Mouse (Mus musculus): ENCODE data around the gene Rchy1. TPM values are rescaled to one million over a fixed set of nuclear protein-coding genes. Genes with fewer than 3 reads are reported as not detected.
"Not testable (repeated sequence)": the region's sequence is repeated elsewhere in the genome, so short reads cannot be mapped to it uniquely, and the experiment has no call there.

Rchy1 gene
- polyA plus RNA-seq, 1 experiment from 2014 or later, result 66.0 TPM

DNA sequence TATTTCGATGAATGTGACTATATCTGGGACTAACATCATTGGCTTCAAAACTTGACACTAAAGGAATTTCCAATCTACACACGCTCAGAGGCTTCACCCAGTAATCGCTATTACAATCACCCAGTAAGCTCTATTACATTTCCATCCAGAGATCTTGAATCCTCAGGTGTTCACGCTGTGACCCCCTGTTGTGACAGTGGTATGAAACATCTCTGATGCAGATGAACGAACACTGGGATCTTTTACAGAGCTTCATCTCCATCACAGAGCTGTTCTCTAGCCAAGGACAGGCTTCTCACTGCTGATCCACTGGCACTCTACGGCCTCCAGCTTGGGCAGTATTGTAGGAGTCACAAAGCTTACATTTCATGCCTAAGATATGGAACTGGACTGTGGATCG lies 13.4 kb downstream of the Rchy1 start:
- peaks cover 82% of the 10 kb centered on the region for H3K36me3 ChIP-seq
- WGBS, result 94% methylated on average over 7 of the region's 7 CpGs

DNA sequence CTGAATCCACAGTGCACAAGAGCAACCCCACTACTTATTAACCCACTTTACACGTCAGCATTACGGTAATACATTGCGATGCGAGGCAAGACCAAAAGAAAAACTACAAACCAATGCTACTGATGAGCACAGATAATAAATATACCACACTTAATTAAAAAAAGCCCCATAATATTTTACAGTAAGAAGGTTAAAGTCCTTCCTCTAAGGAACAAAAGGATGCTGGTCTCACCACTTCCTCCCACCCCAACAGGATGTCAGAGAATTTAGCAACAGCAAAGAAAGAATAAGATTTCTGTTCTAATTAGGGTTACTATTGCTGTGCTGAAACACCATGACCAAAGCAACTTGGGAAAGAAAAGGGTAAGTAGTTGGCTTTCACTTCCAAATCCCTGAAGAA lies 15.9 kb downstream of the Rchy1 start:
- 98% methylated on average over 4 of the region's 4 CpGs for WGBS
- no peak overlapping the region for H3K27ac ChIP-seq

More for the DNA sequence above, 13.4 kb downstream of the Rchy1 start:
- no peak for DNase-seq (ENCODE audit: low spot score)
- H3K4me3 ChIP-seq, result no peak overlapping the region
- H3K9me3 ChIP-seq (replicated peaks), result no peaks in the 10 kb centered on the region
- H3K4me1 ChIP-seq, result no peaks in the 10 kb centered on the region
- H3K27ac ChIP-seq, result no peak overlapping the region
- H3K27me3 ChIP-seq (ENCODE audit: low read depth, poor library complexity, severe bottlenecking), result no peaks in the 10 kb centered on the region

DNA sequence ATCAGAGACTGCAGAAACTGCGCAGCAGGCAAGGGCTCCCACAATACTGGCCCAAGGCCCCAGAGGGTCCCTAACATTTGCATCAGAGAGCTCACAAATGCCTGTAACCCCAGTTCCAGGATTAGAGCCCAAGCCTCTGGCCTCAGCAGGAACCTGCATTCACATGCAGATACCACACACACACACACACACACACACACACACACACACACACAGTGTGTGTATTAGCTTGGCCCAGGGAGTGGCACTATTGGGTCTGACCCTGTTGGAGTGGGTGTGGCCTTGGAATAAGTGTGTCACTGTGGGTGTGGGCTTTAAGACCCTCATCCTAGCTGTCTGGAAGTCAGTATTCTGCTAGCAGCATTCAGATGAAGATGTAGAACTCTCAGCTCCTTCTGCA lies 17.3 kb downstream of the Rchy1 start:
- not testable (repeated sequence) for H3K27ac ChIP-seq; H3K4me3 ChIP-seq; H3K27me3 ChIP-seq (ENCODE audit: low read depth, poor library complexity, severe bottlenecking); H3K9me3 ChIP-seq (replicated peaks); H3K4me1 ChIP-seq; DNase-seq (ENCODE audit: low spot score)
- 50% methylated on average over 1 of the region's 1 CpGs for WGBS
- peaks cover 49% of the 10 kb centered on the region for H3K36me3 ChIP-seq

More for the DNA sequence above, 15.9 kb downstream of the Rchy1 start:
- peaks cover 5% of the 10 kb centered on the region; the same call in 1 of the 2 replicates for H3K4me1 ChIP-seq
- H3K36me3 ChIP-seq, result peaks cover 62% of the 10 kb centered on the region
- H3K4me3 ChIP-seq, result no peak overlapping the region
- no peak for DNase-seq (ENCODE audit: low spot score)
- no peaks in the 10 kb centered on the region for H3K9me3 ChIP-seq (replicated peaks)
- no peaks in the 10 kb centered on the region for H3K27me3 ChIP-seq (ENCODE audit: low read depth, poor library complexity, severe bottlenecking)

DNA sequence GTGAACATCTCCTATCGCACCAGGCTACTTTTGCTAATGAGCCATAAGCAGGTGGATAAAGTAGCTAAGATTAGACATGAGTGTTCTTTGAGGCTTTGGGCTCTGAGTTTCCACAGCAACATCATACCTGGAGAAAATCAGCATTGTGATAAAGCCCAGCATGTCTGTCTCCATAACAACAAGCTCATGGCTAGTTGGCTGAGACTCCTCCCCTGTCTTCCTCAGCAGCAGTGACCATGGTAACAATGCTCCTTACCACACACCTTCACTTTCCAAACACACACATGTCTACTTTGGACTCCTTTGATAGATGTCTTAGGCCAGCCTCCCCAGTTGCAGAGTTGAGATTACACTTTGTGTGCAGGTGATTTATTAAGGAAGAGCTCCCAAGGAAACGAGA lies 49.6 kb downstream of the Rchy1 start:
- Histone ChIP-seq H3K27ac (no peak overlapping the region), H3K4me1 (no peaks in the 10 kb centered on the region), H3K36me3 (no peaks in the 10 kb centered on the region), H3K9me3 (replicated peaks) (no peaks in the 10 kb centered on the region), H3K27me3 (ENCODE audit: low read depth, poor library complexity, severe bottlenecking) (no peaks in the 10 kb centered on the region), H3K4me3 (no peak overlapping the region)
- 84% methylated on average over 2 of the region's 2 CpGs for WGBS
- no peak for DNase-seq (ENCODE audit: low spot score)

DNA sequence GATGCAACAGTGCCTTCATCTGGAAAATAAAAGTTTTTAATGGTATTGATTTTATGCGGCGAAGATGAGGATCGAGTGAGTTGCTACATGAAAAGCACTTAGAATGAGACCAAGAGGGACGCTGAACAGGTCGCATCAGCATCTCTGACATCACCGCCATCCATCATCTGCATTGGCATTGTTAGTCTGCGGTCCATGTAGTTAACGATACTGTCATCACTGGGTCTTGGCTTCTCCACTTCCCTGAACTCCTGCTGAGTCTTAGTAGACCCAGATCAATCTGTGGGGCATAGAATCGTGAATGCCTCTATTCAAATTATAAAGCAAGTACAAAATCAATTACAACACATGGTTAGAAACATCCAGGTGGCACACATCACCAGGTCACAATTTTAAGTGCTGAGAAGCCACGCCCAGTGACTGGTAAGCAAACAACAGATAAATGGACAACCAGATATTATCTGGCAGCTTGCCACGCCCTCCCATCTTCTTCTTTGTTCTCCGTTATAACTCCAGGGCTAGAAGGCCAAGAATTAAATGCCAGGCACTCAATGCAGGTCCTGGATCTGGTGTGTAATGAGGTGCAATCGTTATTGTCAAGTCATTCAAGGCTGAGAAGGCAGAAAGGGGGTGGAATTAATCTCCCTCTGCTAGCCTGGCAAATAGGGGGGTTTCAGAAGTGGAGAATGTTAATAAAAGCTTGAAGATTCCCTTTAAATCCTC lies 51.3 kb downstream of the Rchy1 start:
- no peak for DNase-seq (ENCODE audit: low spot score)
- no peaks in the 10 kb centered on the region for H3K4me1 ChIP-seq
- H3K36me3 ChIP-seq, result no peaks in the 10 kb centered on the region
- no peak overlapping the region for H3K4me3 ChIP-seq
- 86% methylated on average over 13 of the region's 13 CpGs for WGBS
- no peaks in the 10 kb centered on the region for H3K9me3 ChIP-seq (replicated peaks)
- no peaks in the 10 kb centered on the region for H3K27me3 ChIP-seq (ENCODE audit: low read depth, poor library complexity, severe bottlenecking)
- no peak overlapping the region for H3K27ac ChIP-seq

DNA sequence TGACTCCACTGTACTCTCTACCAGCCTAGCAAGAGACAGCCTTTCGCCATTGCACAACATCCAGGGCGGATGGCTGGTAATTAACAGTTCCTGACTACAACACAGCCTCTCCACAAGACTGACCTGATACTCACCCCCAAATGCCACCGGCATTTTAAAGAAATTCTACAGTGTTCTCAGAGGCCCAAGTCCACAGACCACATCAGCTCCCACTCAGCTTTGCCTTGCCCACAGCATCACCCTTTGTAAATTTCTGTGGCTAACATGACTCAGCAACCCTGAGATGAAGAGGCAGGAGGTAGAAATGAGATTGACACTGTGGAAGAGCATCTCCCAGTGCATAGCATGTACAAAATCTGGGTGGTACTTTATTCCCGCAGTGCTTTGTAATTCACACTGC lies 52.3 kb downstream of the Rchy1 start:
- 92% methylated on average over 4 of the region's 4 CpGs for WGBS
- H3K9me3 ChIP-seq (replicated peaks), result no peaks in the 10 kb centered on the region
- no peak overlapping the region for H3K4me3 ChIP-seq
- H3K27ac ChIP-seq, result no peak overlapping the region
- DNase-seq (ENCODE audit: low spot score), result no peak
- H3K4me1 ChIP-seq, result no peaks in the 10 kb centered on the region
- H3K36me3 ChIP-seq, result no peaks in the 10 kb centered on the region
- no peaks in the 10 kb centered on the region for H3K27me3 ChIP-seq (ENCODE audit: low read depth, poor library complexity, severe bottlenecking)

DNA sequence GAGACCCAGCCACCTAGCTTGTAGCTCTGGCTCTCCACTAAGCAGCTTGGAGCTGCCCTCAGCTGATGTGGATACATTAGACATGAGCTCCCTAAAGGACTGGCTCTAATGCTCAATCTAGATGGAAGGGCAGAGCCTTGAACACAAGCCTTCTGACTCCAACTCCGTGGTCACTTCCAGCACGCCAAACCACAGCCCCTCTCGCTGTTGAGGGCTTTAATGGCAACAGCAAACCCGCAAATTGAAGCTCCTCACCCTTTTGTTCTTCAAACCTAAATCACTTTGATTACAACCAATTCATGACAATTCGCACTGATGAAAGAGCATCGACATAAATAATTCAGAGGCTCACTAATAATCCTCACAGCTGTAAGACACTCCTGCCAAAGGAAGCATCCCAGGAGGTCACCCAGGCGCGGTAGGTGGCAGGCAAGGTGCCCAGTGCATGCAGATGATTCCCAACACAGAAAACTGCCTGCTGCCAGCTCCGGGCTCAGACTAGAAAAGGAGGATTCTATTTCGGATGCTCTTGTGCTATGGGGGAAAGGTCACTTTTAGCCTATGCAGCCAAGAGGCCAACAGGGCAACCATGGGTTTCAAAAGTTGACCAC lies 53.8 kb downstream of the Rchy1 start:
- DNase-seq (ENCODE audit: low spot score), result no peak
- 65% methylated on average over 10 of the region's 10 CpGs for WGBS
- H3K4me1 ChIP-seq, result no peaks in the 10 kb centered on the region
- H3K27me3 ChIP-seq (ENCODE audit: low read depth, poor library complexity, severe bottlenecking), result no peaks in the 10 kb centered on the region
- no peaks in the 10 kb centered on the region for H3K9me3 ChIP-seq (replicated peaks)
- H3K27ac ChIP-seq, result no peak overlapping the region
- no peak overlapping the region for H3K4me3 ChIP-seq
- no peaks in the 10 kb centered on the region for H3K36me3 ChIP-seq

Other genes with a start within 250 kb of the Rchy1 start
- not detected in 2 replicates for gene Odaph, start 24.4 kb upstream of the Rchy1 start, polyA plus RNA-seq (2016; fragmentation: Nextera tagmentation; extraction: Ambion mirVana)
- 0.09 and 0.20 TPM in 2 replicates for gene Cdkl2, start 80.8 kb upstream of the Rchy1 start, polyA plus RNA-seq (2016; fragmentation: Nextera tagmentation; extraction: Ambion mirVana)
- 265 and 267 TPM in 2 replicates for gene G3bp2, start 120.7 kb upstream of the Rchy1 start, polyA plus RNA-seq (2016; fragmentation: Nextera tagmentation; extraction: Ambion mirVana)
- gene Uso1, start 174.9 kb upstream of the Rchy1 start, polyA plus RNA-seq (2016; fragmentation: Nextera tagmentation; extraction: Ambion mirVana), result 39.0 and 44.7 TPM in 2 replicates